Mouse (Mus musculus) 3134 (cell line): ENCODE measurements at regions not wholly inside any gene's neighbourhood (a gene's known extent, or its start where the extent isn't known, plus 50 kb on each side); places are given as distances from the start of the nearest gene placed in this dataset.

Experiments
- DNase-seq: peaks from one replicate; pipeline ENCODE4 v3.0.0-alpha.2; 2011; ENCODE audit warnings: low spot score; ENCODE audit not compliant: insufficient read length; ENCODE audit errors: extremely low read depth

- DNase-seq = no peak
These were observed 174.5 kb downstream of the Snx10 start for GRCm38 (mm10) chr6:51698244-51698643.

- DNase-seq = no peak
These were observed 177.7 kb downstream of the Snx10 start for GRCm38 (mm10) chr6:51701253-51702020.

- no peak for DNase-seq
These were observed 178.9 kb downstream of the Snx10 start for GRCm38 (mm10) chr6:51702456-51703171.

GRCm38 (mm10) chr6:51708011-51708410 lies 184.3 kb downstream of the Snx10 start:
- no peak for DNase-seq

- DNase-seq = no peak
These were observed 185.1 kb downstream of the Snx10 start for GRCm38 (mm10) chr6:51708668-51709339.

- DNase-seq = no peak
These were observed 185.8 kb downstream of the Snx10 start for GRCm38 (mm10) chr6:51709340-51710067.

GRCm38 (mm10) chr6:51710153-51710552 lies 186.5 kb downstream of the Snx10 start:
- no peak for DNase-seq

- DNase-seq = no peak
These were observed 187.4 kb downstream of the Snx10 start for GRCm38 (mm10) chr6:51710926-51711615.

GRCm38 (mm10) chr6:51711616-51711970 lies 187.9 kb downstream of the Snx10 start:
- no peak for DNase-seq

- no peak for DNase-seq
These were observed 191.6 kb downstream of the Snx10 start for GRCm38 (mm10) chr6:51715158-51715840.

- DNase-seq = no peak
These were observed 193.7 kb downstream of the Snx10 start for GRCm38 (mm10) chr6:51717386-51717785.

- no peak for DNase-seq
These were observed 197.0 kb downstream of the Snx10 start for GRCm38 (mm10) chr6:51720705-51721104.

- DNase-seq = no peak
These were observed 199.4 kb downstream of the Snx10 start for GRCm38 (mm10) chr6:51723053-51723452.

GRCm38 (mm10) chr6:51727191-51727590 lies 203.5 kb downstream of the Snx10 start:
- no peak for DNase-seq

GRCm38 (mm10) chr6:51728816-51729562 lies 205.3 kb downstream of the Snx10 start:
- no peak for DNase-seq

GRCm38 (mm10) chr6:51730564-51731351 lies 207.1 kb downstream of the Snx10 start:
- no peak for DNase-seq

GRCm38 (mm10) chr6:51732298-51732895 lies 208.7 kb downstream of the Snx10 start:
- DNase-seq = no peak

- no peak for DNase-seq
These were observed 212.3 kb downstream of the Snx10 start for GRCm38 (mm10) chr6:51736051-51736450.
